Mouse (Mus musculus) hindbrain, embryonic 16.5 days (tissue): ENCODE measurements around the gene Cers6. TPM values are rescaled to one million over a fixed set of nuclear protein-coding genes. Genes with fewer than 3 reads are reported as not detected.

Experiments used
- ATAC-seq: fragments of 200-750 bp; cut with Nextera tagmentation; 2 replicates; pipeline ENCODE4 v1.8.0; 2017; ENCODE audit warnings: moderate TSS enrichment, moderate library complexity
- H3K27ac ChIP-seq: fragments of 300-500 bp; sonication (generic); 2 replicates; pipeline ENCODE4 v1.5.1; 2014; ENCODE audit warnings: low read depth, mild to moderate bottlenecking, control low read depth, low read length, moderate library complexity
- H3K27me3 ChIP-seq: fragments of 300-500 bp; sonication (generic); replicated peaks from 2 replicates; pipeline ENCODE4 v1.6.1; 2014; ENCODE audit warnings: low read length; ENCODE audit not compliant: control insufficient read depth, insufficient read depth
- H3K36me3 ChIP-seq: fragments of 300-500 bp; sonication (generic); 2 replicates; pipeline ENCODE4 v1.6.1; 2014; ENCODE audit warnings: mild to moderate bottlenecking, low read length, moderate library complexity, mixed read lengths; ENCODE audit not compliant: control insufficient read depth, insufficient read depth
- H3K4me1 ChIP-seq: fragments of 300-500 bp; sonication (generic); 2 replicates; pipeline ENCODE4 v1.6.1; 2014; ENCODE audit warnings: low read depth, low read length; ENCODE audit not compliant: control insufficient read depth, insufficient read depth
- H3K4me2 ChIP-seq: fragments of 300-500 bp; sonication (generic); 2 replicates; pipeline ENCODE4 v1.6.1; 2014; ENCODE audit warnings: mild to moderate bottlenecking, low read length, control low read depth, moderate library complexity
- H3K4me3 ChIP-seq: fragments of 300-500 bp; sonication (generic); 2 replicates; pipeline ENCODE4 v1.5.1; 2014; ENCODE audit warnings: mild to moderate bottlenecking, low read length, control low read depth, moderate library complexity
- H3K9ac ChIP-seq: fragments of 300-500 bp; sonication (generic); 2 replicates; pipeline ENCODE4 v1.6.1; 2014; ENCODE audit warnings: low read depth, mild to moderate bottlenecking, control low read depth, low read length, moderate library complexity
- H3K9me3 ChIP-seq: fragments of 300-500 bp; sonication (generic); 2 replicates; pipeline ENCODE4 v1.6.1; 2014; ENCODE audit warnings: mild to moderate bottlenecking, low read length, moderate library complexity; ENCODE audit not compliant: control insufficient read depth
- WGBS: fragments of 180-500 bp; shearing (Covaris S2); extraction: QIAGEN DNeasy Blood & Tissue Kit; methylation state at CpG from one replicate; pipeline ENCODE4 v1.1.7; 2014; 5-methylcytosine and 5-hydroxymethylcytosine counted together
- polyA plus RNA-seq: library from polyadenylated mRNA; unstranded; fragments of >200 nt; fragmentation: Nextera tagmentation; extraction: Ambion mirVana; gene quantifications from 2 replicates; pipeline ENCODE4 v1.2.1, GENCODE M21; 2015

Cers6 gene
- polyA plus RNA-seq, 1 experiment from 2014 or later = 45.0 TPM

DNA sequence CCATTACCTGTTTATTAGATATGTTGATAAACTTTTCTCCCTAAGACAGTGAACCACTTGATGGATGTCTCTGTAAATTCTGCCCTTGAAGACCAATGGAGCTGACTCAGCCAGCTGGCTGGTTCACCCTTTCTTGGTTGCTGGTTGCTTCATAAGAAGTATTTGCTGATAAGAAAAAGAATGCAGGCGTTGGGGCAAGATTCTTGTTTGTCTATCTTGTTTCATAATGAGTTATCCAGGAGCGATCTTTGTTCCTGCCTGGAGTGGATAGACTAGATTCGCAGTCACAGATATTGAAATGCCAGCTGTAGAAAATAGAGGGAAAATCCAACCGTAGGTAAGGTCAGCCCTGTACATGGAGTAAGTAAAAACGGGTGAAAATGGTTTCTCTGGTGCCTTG lies 85.6 kb downstream of the Cers6 start:
- no peak for ATAC-seq
- H3K36me3 ChIP-seq = peaks cover 4% of the 10 kb centered on the region; the same call in 1 of the 2 replicates
- H3K9ac ChIP-seq = no peak overlapping the region
- H3K9me3 ChIP-seq = peaks cover 1% of the 10 kb centered on the region; the same call in 1 of the 2 replicates
- no peaks in the 10 kb centered on the region for H3K27me3 ChIP-seq
- no peak overlapping the region for H3K4me3 ChIP-seq
- no peak overlapping the region for H3K27ac ChIP-seq
- 93% methylated on average over 5 of the region's 5 CpGs for WGBS
- H3K4me2 ChIP-seq = no peak overlapping the region
- no peaks in the 10 kb centered on the region for H3K4me1 ChIP-seq

DNA sequence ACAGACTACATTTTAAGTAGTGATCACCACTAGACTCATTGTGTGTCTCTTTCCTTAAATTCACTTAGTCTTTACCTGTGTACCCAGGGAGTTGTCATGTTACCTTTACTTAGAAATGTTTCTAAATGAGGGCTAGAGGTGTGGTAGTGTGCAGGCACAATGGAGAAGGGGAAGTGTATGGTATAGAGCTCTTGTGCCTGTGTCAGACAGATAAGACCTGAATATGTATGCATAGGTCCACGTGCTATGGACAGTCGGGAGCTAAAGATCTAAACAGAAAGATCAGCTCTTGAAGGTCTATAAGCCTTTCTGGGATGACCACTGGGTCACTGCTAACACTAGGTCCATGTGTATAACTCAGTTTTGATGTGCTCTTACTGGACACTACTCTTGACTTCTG lies 87.9 kb downstream of the Cers6 start:
- Histone ChIP-seq H3K9me3 (peaks cover 5% of the 10 kb centered on the region), H3K27me3 (no peaks in the 10 kb centered on the region), H3K4me3 (no peak overlapping the region), H3K36me3 (peaks cover 6% of the 10 kb centered on the region; the same call in 1 of the 2 replicates), H3K9ac (no peak overlapping the region), H3K4me2 (no peak overlapping the region), H3K27ac (no peak overlapping the region), H3K4me1 (no peaks in the 10 kb centered on the region)
- WGBS = 98% methylated on average over 2 of the region's 2 CpGs
- ATAC-seq = no peak

DNA sequence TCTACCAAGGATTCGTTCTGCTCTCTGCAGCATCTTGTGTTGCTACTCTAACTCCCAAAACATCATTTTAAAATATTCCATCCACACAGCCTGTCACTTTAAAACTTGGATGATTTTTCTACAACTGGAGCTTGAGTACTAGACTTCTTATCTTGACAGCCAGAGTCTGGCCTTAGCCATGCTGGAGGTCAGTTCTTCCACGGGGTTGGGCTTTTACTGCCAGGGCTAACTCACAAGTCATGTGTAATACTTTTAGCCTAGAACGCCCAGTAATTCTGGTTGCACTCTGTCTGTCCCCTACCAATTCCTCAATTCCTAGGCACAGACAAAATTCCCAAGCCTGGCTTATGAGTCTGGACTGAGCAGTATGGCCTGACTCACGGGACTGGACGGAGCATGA lies 88.5 kb downstream of the Cers6 start:
- H3K4me1 ChIP-seq = no peaks in the 10 kb centered on the region
- H3K27me3 ChIP-seq = no peaks in the 10 kb centered on the region
- H3K9ac ChIP-seq = no peak overlapping the region
- H3K27ac ChIP-seq = no peak overlapping the region
- ATAC-seq = no peak
- H3K4me3 ChIP-seq = no peak overlapping the region
- 90% methylated on average over 5 of the region's 5 CpGs for WGBS
- H3K9me3 ChIP-seq = peaks cover 5% of the 10 kb centered on the region
- peaks cover 6% of the 10 kb centered on the region; the same call in 1 of the 2 replicates for H3K36me3 ChIP-seq
- H3K4me2 ChIP-seq = no peak overlapping the region

DNA sequence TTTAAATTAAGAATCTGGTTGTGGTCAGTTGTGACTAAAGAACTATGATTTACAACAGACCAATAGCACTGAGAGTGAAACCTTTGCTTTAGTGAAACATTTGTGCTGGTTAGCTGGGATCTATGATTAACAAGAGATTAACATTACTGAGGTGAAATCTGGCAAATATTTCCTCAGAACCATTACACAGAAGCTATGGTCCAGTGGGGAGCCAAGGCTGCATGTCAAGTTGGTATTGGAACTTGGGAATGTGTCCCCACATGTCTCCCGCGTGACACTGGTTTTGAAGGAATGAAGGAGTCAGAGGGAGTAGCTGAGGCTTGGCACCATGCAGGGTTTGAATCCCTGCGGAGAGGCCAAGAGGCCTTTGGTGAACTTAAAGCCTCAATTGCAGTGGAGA lies 90.5 kb downstream of the Cers6 start:
- peaks cover 5% of the 10 kb centered on the region for H3K9me3 ChIP-seq
- H3K4me1 ChIP-seq = no peaks in the 10 kb centered on the region
- H3K4me2 ChIP-seq = no peak overlapping the region
- ATAC-seq = no peak
- 91% methylated on average over 3 of the region's 3 CpGs for WGBS
- H3K9ac ChIP-seq = no peak overlapping the region
- H3K27ac ChIP-seq = no peak overlapping the region
- H3K27me3 ChIP-seq = no peaks in the 10 kb centered on the region
- peaks cover 6% of the 10 kb centered on the region; the same call in 1 of the 2 replicates for H3K36me3 ChIP-seq
- H3K4me3 ChIP-seq = no peak overlapping the region

DNA sequence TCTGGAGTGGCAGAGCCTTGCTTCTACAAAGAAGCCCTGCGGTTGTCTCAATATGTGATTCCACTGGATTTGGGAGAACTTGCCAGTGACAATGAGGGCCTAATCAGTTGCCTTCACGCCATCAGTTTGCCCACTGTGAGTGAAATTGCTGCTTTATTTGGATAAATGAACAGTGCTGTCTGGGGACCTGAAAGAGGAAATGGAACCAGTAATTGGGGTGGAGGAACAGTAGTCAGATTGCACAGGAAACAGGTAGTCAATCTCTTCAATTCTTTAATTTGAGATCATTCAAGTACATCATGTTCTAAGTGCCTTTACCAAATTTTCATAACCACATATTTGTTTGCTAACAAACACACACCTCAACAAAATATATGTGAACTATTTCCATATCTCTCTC lies 92.4 kb downstream of the Cers6 start:
- Histone ChIP-seq H3K36me3 (peaks cover 6% of the 10 kb centered on the region; the same call in 1 of the 2 replicates), H3K9ac (no peak overlapping the region), H3K9me3 (peaks cover 5% of the 10 kb centered on the region), H3K27ac (no peak overlapping the region), H3K27me3 (no peaks in the 10 kb centered on the region), H3K4me3 (no peak overlapping the region), H3K4me2 (no peak overlapping the region), H3K4me1 (no peaks in the 10 kb centered on the region; the same call in 1 of the 2 replicates)
- 63% methylated on average over 2 of the region's 2 CpGs for WGBS
- ATAC-seq = no peak

DNA sequence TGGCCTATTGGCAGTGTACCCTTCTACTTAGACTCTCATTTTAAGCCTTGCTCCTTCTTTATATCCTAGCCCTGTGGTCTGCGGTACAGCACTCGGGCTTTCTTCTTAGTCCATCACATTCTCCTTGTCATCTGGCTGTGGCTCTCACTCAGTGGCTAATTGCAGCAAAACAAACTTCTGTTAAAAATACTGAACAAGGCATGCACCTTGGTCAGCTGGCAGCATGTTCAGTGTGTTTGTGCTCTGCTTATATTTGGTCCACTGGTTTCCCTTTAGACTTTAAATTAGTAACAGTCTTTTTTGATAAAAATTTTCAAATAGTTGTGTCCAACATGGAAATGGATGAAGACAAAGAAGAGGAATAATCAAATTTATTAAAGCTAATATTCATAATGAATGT lies 94.3 kb downstream of the Cers6 start:
- ATAC-seq = no peak
- no peak overlapping the region for H3K9ac ChIP-seq
- H3K36me3 ChIP-seq = peaks cover 2% of the 10 kb centered on the region; the same call in 1 of the 2 replicates
- H3K4me3 ChIP-seq = no peak overlapping the region
- H3K27ac ChIP-seq = no peak overlapping the region
- H3K27me3 ChIP-seq = no peaks in the 10 kb centered on the region
- H3K9me3 ChIP-seq = peaks cover 5% of the 10 kb centered on the region
- H3K4me1 ChIP-seq = no peaks in the 10 kb centered on the region; the same call in 1 of the 2 replicates
- no peak overlapping the region for H3K4me2 ChIP-seq
- 91% methylated on average over 2 of the region's 2 CpGs for WGBS

DNA sequence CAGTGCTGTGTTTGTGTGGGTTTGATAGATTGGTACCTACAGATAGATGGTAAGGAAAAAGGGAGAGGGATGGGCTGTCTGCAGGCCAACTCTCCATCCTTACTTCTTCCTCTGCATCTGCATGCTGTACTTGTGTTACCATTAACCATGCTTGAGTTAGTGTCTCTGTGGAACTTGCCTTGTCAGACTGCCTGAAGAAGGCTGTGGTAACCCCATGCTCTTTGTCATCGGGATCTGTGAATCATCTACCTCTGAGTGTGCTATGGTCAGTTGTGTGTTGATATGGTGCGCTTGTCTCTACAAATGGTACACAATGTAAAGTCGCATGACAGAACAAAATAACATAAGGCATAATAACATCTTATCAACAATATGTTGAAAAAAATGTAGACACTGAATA lies 94.9 kb downstream of the Cers6 start:
- Histone ChIP-seq H3K4me2 (no peak overlapping the region), H3K9ac (no peak overlapping the region), H3K4me1 (no peaks in the 10 kb centered on the region; the same call in 1 of the 2 replicates)

DNA sequence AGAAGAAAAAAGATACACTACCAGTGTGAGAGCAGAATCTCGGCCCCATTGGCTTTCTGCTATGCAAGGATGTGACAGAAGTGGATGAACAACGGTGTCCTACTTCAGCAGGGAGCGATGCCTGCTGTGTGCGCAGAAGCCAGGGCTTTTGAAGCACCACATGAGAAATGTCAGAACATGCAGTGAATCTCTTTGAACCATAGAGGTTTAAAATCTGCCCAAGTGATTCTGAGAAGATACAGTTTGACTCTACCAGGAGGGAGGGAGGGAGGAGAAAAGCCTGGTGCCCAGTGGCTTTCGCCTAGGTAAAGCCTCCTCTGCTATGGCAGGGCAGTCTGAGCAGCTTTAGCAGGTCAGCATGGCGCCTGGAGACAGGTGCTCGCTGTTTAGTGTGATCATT lies 96.6 kb downstream of the Cers6 start:
- no peaks in the 10 kb centered on the region for H3K9me3 ChIP-seq
- 61% methylated on average over 7 of the region's 7 CpGs for WGBS
- H3K36me3 ChIP-seq = no peaks in the 10 kb centered on the region
- no peaks in the 10 kb centered on the region for H3K27me3 ChIP-seq
- no peak overlapping the region for H3K4me2 ChIP-seq
- H3K4me3 ChIP-seq = no peak overlapping the region
- H3K27ac ChIP-seq = no peak overlapping the region
- peak; percentile 32; the same call in 1 of the 2 replicates for ATAC-seq
- no peak overlapping the region for H3K9ac ChIP-seq
- no peaks in the 10 kb centered on the region; the same call in 1 of the 2 replicates for H3K4me1 ChIP-seq

More for the DNA sequence above, 94.9 kb downstream of the Cers6 start:
- 96% methylated on average over 3 of the region's 3 CpGs for WGBS
- Histone ChIP-seq H3K27ac (no peak overlapping the region), H3K4me3 (no peak overlapping the region), H3K9me3 (peaks cover 5% of the 10 kb centered on the region), H3K36me3 (peaks cover 2% of the 10 kb centered on the region; the same call in 1 of the 2 replicates), H3K27me3 (no peaks in the 10 kb centered on the region)
- ATAC-seq = no peak

DNA sequence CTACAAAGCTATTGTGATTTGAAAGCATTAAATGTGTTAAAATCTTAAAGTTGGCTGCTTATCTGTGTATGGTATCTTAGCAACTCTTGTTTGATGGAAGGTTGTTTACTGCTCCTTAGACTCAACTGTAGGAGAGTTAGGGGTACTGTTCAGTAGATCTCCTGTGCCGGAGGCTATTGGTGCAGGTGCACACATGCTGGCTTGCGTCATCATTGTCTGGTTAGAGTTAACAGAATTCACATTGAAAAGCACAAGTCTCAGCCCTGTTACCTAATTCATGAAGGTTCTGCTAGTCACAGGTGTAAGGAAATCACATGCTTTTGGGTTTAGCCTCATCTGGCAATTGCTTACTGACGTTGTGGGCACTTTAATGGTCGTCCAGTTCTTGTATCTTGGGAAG lies 98.3 kb downstream of the Cers6 start:
- Histone ChIP-seq H3K4me3 (no peak overlapping the region), H3K36me3 (no peaks in the 10 kb centered on the region), H3K4me1 (no peaks in the 10 kb centered on the region; the same call in 1 of the 2 replicates), H3K27ac (no peak overlapping the region), H3K4me2 (no peak overlapping the region), H3K9me3 (no peaks in the 10 kb centered on the region), H3K27me3 (no peaks in the 10 kb centered on the region), H3K9ac (no peak overlapping the region)
- WGBS = 94% methylated on average over 4 of the region's 4 CpGs
- ATAC-seq = no peak

DNA sequence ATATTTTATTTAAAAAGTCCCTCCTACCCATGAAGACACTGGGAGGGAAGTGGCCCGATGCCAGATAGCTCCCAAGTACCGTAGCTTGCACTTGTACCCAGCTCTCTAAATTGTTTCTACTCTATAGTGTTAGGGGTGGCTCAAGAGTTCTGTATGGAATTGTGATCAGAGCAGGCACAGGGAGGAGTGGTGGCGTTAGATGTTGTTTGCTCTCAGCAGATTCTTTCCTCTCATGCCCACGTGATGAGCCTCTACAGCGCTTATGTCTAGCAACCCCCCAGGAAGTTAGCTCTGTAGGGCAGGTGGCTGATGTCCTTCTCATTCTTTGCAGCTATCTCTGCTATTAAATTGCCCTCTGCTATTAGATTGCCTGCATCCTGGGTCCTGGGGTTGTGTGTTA lies 98.8 kb downstream of the Cers6 start:
- ATAC-seq = no peak
- no peak overlapping the region for H3K9ac ChIP-seq

More for the DNA sequence above, 98.8 kb downstream of the Cers6 start:
- Histone ChIP-seq H3K9me3 (no peaks in the 10 kb centered on the region), H3K36me3 (no peaks in the 10 kb centered on the region), H3K4me2 (no peak overlapping the region), H3K4me3 (no peak overlapping the region), H3K4me1 (no peaks in the 10 kb centered on the region; the same call in 1 of the 2 replicates), H3K27me3 (no peaks in the 10 kb centered on the region), H3K27ac (no peak overlapping the region)
- WGBS = 87% methylated on average over 5 of the region's 5 CpGs
